Mouse (Mus musculus) lung, embryonic 16.5 days (tissue): ENCODE measurements around the gene Gdf3. TPM values are rescaled to one million over a fixed set of nuclear protein-coding genes. Genes with fewer than 3 reads are reported as not detected.
A peak's percentile ranks its signal among the peaks of the same experiment; 100 is the strongest.
"Not testable (repeated sequence)": the region's sequence is repeated elsewhere in the genome, so short reads cannot be mapped to it uniquely, and the experiment has no call there.

Source experiments
- ATAC-seq: fragments of 200-750 bp; cut with Nextera tagmentation; 2 replicates; pipeline ENCODE4 v1.8.0; 2017; ENCODE audit warnings: low read depth, mild to moderate bottlenecking, moderate library complexity
- H3K27ac ChIP-seq: fragments of 300-500 bp; sonication (generic); 2 replicates; pipeline ENCODE4 v1.5.1; 2014; ENCODE audit warnings: mild to moderate bottlenecking, control low read depth, low read length
- H3K27me3 ChIP-seq: fragments of 300-500 bp; sonication (generic); 2 replicates; pipeline ENCODE4 v1.6.1; 2014; ENCODE audit warnings: low read depth, low read length, mixed read lengths; ENCODE audit not compliant: control insufficient read depth, insufficient read depth
- H3K36me3 ChIP-seq: fragments of 300-500 bp; sonication (generic); 2 replicates; pipeline ENCODE4 v1.6.1; 2014; ENCODE audit warnings: low read length; ENCODE audit not compliant: control insufficient read depth, insufficient read depth
- H3K4me1 ChIP-seq: fragments of 300-500 bp; sonication (generic); replicated peaks from 2 replicates; pipeline ENCODE4 v1.6.1; 2014; ENCODE audit warnings: low read length, mixed read lengths; ENCODE audit not compliant: control insufficient read depth, insufficient read depth
- H3K4me2 ChIP-seq: fragments of 300-500 bp; sonication (generic); 2 replicates; pipeline ENCODE4 v1.6.1; 2014; ENCODE audit warnings: low read depth, low read length, control low read depth
- H3K4me3 ChIP-seq: fragments of 300-500 bp; sonication (generic); 2 replicates; pipeline ENCODE4 v1.5.1; 2014; ENCODE audit warnings: mild to moderate bottlenecking, low read length, control low read depth
- H3K9ac ChIP-seq: fragments of 300-500 bp; sonication (generic); 2 replicates; pipeline ENCODE4 v1.6.1; 2014; ENCODE audit warnings: low read length, control low read depth
- H3K9me3 ChIP-seq: fragments of 300-500 bp; sonication (generic); 2 replicates; pipeline ENCODE4 v1.6.1; 2016; ENCODE audit warnings: low read length; ENCODE audit not compliant: control insufficient read depth
- WGBS: fragments of 180-500 bp; shearing (Covaris S2); extraction: QIAGEN DNeasy Blood & Tissue Kit; methylation state at CpG from one replicate; pipeline ENCODE4 v1.1.7; 2014; 5-methylcytosine and 5-hydroxymethylcytosine counted together
- polyA plus RNA-seq: library from polyadenylated mRNA; unstranded; fragments of >200 nt; fragmentation: Nextera tagmentation; extraction: Ambion mirVana; gene quantifications from 2 replicates; pipeline ENCODE4 v1.2.1, GENCODE M21; 2015

Gdf3 gene
- polyA plus RNA-seq, 1 experiment from 2014 or later: 0.06 TPM

- Histone ChIP-seq H3K4me2 (no peak overlapping the region), H3K4me1 (no peaks in the 10 kb centered on the region), H3K27me3 (no peaks in the 10 kb centered on the region), H3K4me3 (no peak overlapping the region), H3K9ac (no peak overlapping the region), H3K9me3 (no peaks in the 10 kb centered on the region), H3K27ac (no peak overlapping the region), H3K36me3 (no peaks in the 10 kb centered on the region)
- ATAC-seq: no peak
- 87% methylated on average over 3 of the region's 3 CpGs for WGBS
Observed at GRCm38 (mm10) chr6:122577030-122577429, 32.9 kb downstream of the Gdf3 start.

DNA sequence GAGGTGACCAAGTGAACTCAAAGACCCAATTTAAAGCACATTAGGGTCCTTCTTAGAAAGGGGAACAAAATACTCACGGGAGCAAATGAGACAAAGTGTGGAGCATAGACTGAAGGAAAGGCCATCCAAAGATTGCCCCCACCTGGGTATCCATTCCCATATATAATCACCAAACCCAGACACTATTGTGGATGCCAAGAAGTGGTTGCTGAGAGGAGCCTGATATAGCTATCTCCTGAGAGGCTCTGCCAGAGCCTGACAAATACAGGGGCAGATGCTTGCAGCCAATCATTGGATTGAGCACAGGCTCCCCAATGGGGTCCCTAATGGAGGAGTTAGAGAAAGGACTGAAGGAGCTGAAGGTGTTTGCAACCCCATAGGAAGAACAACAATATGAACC, 34.9 kb downstream of the Gdf3 start:
- not testable (repeated sequence) for H3K9ac ChIP-seq, H3K4me3 ChIP-seq, H3K4me2 ChIP-seq, H3K36me3 ChIP-seq, H3K27ac ChIP-seq, H3K4me1 ChIP-seq, ATAC-seq, H3K27me3 ChIP-seq, H3K9me3 ChIP-seq
- 79% methylated on average over 1 of the region's 1 CpGs for WGBS

- Histone ChIP-seq H3K4me2 (no peak overlapping the region), H3K36me3 (no peaks in the 10 kb centered on the region), H3K9me3 (no peaks in the 10 kb centered on the region), H3K27me3 (no peaks in the 10 kb centered on the region), H3K9ac (no peak overlapping the region), H3K4me1 (no peaks in the 10 kb centered on the region), H3K4me3 (no peak overlapping the region), H3K27ac (no peak overlapping the region)
- no peak for ATAC-seq
- WGBS: 45% methylated on average over 3 of the region's 3 CpGs
Observed at GRCm38 (mm10) chr6:122571617-122571959, 38.3 kb downstream of the Gdf3 start.

DNA sequence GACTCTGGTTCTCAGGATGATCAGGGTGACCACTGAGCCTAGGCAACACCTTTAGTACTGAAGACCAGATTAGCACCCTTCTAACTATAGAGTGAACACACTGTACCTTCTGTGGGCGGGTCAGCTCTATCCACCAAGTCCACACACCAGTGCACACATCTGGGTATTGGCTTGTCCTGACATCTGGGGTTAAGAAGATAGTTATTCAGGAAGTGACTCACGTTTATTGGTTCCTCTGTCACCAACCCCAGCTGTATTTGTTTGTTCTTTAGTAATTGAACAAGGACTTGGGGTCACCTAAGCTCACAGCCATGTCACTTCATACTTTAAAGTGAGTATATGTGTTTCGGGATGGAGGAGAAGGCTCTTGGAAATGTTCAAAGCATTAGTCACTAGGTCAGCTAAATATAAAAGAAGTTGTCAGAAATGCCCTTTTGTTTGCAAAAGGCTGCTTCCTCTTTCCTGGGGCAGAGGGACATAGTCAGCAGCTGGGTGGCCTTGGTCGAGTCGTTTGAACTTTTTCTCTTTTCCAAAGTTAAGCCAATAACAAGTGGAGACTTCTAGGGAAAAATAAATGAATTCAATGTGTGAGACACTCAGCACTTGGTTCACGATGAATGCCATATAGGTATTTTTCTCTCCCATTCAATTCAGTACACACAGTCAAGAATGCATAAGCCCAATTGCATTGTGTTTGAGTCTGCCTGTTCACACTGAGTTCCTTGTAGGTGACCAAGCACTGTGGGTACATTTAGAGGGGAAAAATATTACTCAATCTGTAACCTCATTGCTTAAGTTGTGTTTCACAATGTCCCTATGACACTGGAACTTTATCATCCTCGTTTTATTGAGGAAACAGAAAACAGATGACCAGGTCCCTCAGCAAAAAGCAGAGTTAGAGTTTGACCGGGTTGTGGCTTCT, 38.9 kb downstream of the Gdf3 start:
- no peak for ATAC-seq
- WGBS: 40% methylated on average over 8 of the region's 8 CpGs

DNA sequence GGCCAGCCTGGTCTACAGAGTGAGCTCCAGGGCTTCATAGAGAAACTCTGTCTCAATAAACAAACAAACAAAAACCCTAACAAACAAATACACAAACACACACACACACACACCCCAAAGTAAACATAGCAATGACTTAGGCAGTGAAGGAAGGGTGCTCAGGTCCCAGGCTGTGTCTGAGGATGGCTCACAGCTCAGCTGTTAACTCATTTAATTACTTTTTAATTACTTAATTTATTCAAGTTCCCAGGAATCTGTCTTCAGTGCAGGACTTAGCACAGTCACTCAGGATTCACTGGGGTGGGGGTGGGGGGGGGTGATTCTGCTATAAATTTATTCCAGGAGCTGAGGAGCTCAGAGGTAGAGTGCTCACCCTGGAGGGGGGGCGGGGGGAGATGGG, 40.1 kb downstream of the Gdf3 start:
- Histone ChIP-seq H3K27me3 (no peaks in the 10 kb centered on the region), H3K4me3 (no peak overlapping the region), H3K27ac (no peak overlapping the region), H3K36me3 (no peaks in the 10 kb centered on the region), H3K4me2 (no peak overlapping the region), H3K9ac (no peak overlapping the region), H3K9me3 (no peaks in the 10 kb centered on the region), H3K4me1 (no peaks in the 10 kb centered on the region)
- ATAC-seq: no peak
- 70% methylated on average over 1 of the region's 1 CpGs for WGBS

More for the DNA sequence above, 38.9 kb downstream of the Gdf3 start:
- H3K27me3 ChIP-seq: no peaks in the 10 kb centered on the region
- H3K4me3 ChIP-seq: no peak overlapping the region
- no peaks in the 10 kb centered on the region for H3K9me3 ChIP-seq
- no peak overlapping the region for H3K9ac ChIP-seq
- no peaks in the 10 kb centered on the region for H3K4me1 ChIP-seq
- no peaks in the 10 kb centered on the region for H3K36me3 ChIP-seq
- H3K27ac ChIP-seq: no peak overlapping the region
- no peak overlapping the region for H3K4me2 ChIP-seq

- no peak overlapping the region for H3K4me3 ChIP-seq
- no peak overlapping the region for H3K27ac ChIP-seq
- H3K9ac ChIP-seq: no peak overlapping the region
- H3K27me3 ChIP-seq: no peaks in the 10 kb centered on the region
- no peaks in the 10 kb centered on the region for H3K36me3 ChIP-seq
- no peaks in the 10 kb centered on the region for H3K4me1 ChIP-seq
- no peak overlapping the region for H3K4me2 ChIP-seq
- WGBS: 59% methylated on average over 5 of the region's 5 CpGs
- no peaks in the 10 kb centered on the region for H3K9me3 ChIP-seq
- ATAC-seq: no peak
Observed at GRCm38 (mm10) chr6:122569113-122569512, 40.8 kb downstream of the Gdf3 start.

DNA sequence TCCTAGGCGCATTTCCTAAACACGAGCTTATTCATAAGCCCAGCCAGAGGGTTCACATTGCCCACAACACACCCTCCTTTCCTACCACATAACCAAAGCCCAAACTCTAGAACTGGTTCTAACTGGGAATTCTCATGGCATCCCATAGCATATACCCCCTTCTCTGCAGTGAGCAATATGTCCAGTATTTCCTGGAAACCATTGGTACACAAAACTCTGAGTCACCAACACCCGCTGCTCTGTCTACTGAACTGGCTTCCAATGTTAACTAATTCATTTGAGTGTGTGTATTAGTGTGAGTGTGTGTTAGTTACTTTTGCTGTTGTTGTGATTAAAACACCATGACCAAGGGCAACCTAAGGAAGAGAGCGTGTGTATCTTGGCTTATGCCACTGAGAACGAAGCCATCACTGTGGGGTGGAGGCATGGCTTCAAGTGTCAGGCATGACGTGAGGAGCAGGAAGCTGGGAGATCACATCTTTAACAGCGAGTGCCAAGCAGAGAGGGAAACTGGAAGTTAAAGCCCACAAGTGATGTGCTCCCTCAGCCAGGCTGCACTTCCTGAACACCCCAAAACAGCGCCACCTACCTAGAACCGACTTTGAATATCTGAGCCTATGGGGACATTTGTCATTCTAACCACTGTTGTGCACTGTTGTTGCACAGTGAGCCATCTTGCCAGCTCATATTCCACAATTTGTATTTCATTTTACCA, 44.7 kb downstream of the Gdf3 start:
- Histone ChIP-seq H3K4me3 (no peak overlapping the region), H3K9ac (no peak overlapping the region), H3K27ac (no peak overlapping the region), H3K36me3 (no peaks in the 10 kb centered on the region), H3K9me3 (no peaks in the 10 kb centered on the region), H3K4me1 (no peaks in the 10 kb centered on the region), H3K4me2 (no peak overlapping the region), H3K27me3 (no peaks in the 10 kb centered on the region)
- no peak for ATAC-seq
- WGBS: 82% methylated on average over 9 of the region's 9 CpGs

DNA sequence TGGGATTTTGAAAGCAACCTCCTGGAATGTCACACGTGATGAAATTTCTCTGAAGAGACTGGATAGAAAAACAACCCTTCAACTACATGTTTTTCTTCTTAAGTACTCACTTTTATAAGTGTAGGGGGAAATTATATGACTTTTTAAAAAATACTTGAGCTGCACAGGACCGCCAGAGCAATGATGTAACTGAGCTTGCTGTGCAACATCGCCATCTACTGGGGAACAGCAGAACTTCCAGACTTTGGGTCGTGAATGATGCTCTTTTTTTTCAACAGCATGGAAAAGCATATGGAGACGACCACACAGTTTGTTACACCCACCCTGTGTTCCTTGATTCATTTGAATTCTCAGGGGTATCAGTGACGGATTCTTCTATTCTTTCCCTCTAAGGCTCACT, 47.4 kb downstream of the Gdf3 start:
- Histone ChIP-seq H3K27me3 (no peaks in the 10 kb centered on the region), H3K4me1 (no peaks in the 10 kb centered on the region), H3K27ac (no peak overlapping the region), H3K4me3 (no peak overlapping the region), H3K9me3 (no peaks in the 10 kb centered on the region), H3K4me2 (no peak overlapping the region), H3K36me3 (no peaks in the 10 kb centered on the region), H3K9ac (no peak overlapping the region)
- WGBS: 2% methylated on average over 6 of the region's 6 CpGs
- ATAC-seq: no peak

- H3K9ac ChIP-seq: no peak overlapping the region
- ATAC-seq: peak; percentile 32; the same call in 1 of the 2 replicates
Observed at GRCm38 (mm10) chr6:122561005-122561404, 48.9 kb downstream of the Gdf3 start.

More at GRCm38 (mm10) chr6:122561005-122561404, 48.9 kb downstream of the Gdf3 start:
- no peaks in the 10 kb centered on the region for H3K9me3 ChIP-seq
- H3K27ac ChIP-seq: no peak overlapping the region
- no peak overlapping the region for H3K4me3 ChIP-seq
- no peaks in the 10 kb centered on the region for H3K4me1 ChIP-seq
- H3K36me3 ChIP-seq: no peaks in the 10 kb centered on the region
- no peak overlapping the region for H3K4me2 ChIP-seq
- H3K27me3 ChIP-seq: no peaks in the 10 kb centered on the region
- 73% methylated on average over 20 of the region's 20 CpGs for WGBS
